Mouse (Mus musculus) left cerebral cortex, postnatal 25 days (tissue): ENCODE measurements around the gene Fam184b. TPM values are rescaled to one million over a fixed set of nuclear protein-coding genes. Genes with fewer than 3 reads are reported as not detected.

Source experiments
- DNase-seq, 2 experiments: peaks; one replicate each; pipeline ENCODE4 v3.0.0; 2022; ENCODE audit warnings: low spot score in 2 of 2, mixed read lengths in 1 of 2
- intact Hi-C: fragments of 180-260 bp; cut with DNase I; formaldehyde crosslinking; loops from one replicate; pipeline ENCODE4 v1.15.1; 2025
- total RNA-seq, 2 experiments: library from RNA; stranded (reverse); gene quantifications; 2 replicates each; pipeline ENCODE4 v1.2.3; 2021

Fam184b gene
- total RNA-seq, 2 experiments from 2014 or later, result 7.1 to 11.8 TPM

- no peak for DNase-seq
- intact Hi-C loops, result no loop called here
Measured at GRCm38 (mm10) chr5:45480066-45480465, 159.3 kb downstream of the Fam184b start.

Other genes starting within 250 kb of the Fam184b start
- 100 to 1,000 TPM; 101 to 104 TPM for gene Qdpr, start 189.4 kb downstream of the Fam184b start, total RNA-seq
- gene Clrn2, start 185.9 kb downstream of the Fam184b start, total RNA-seq, result under 1 TPM; 0.37 to 0.53 TPM
- 10 to 100 TPM; 44.0 to 46.3 TPM for gene Lap3, start 146.2 kb downstream of the Fam184b start, total RNA-seq
- gene Med28, start 119.4 kb downstream of the Fam184b start, total RNA-seq, result 10 to 100 TPM; 93.5 to 97.8 TPM
- gene Ncapg, start 30.3 kb upstream of the Fam184b start, total RNA-seq, result under 1 TPM; 0.50 to 0.64 TPM
- gene Lcorl, start 218.0 kb upstream of the Fam184b start, total RNA-seq, result 10 to 100 TPM; 25.7 to 29.8 TPM